Mouse (Mus musculus) kidney, postnatal 0 days (tissue): ENCODE results near the gene Pip4k2a. TPM values are rescaled to one million over a fixed set of nuclear protein-coding genes. Genes with fewer than 3 reads are reported as not detected.

Source experiments
- ATAC-seq: fragments of 200-750 bp; cut with Nextera tagmentation; replicated peaks from 2 replicates; pipeline ENCODE4 v1.8.0; 2017; ENCODE audit warnings: low read depth, moderate number of reproducible peaks, moderate TSS enrichment, moderate library complexity; ENCODE audit not compliant: low FRiP score
- DNase-seq: peaks from one replicate; pipeline ENCODE4 v3.0.0-alpha.2; 2016; ENCODE audit warnings: low spot score
- H3K27ac ChIP-seq: fragments of 300-500 bp; sonication (generic); 2 replicates; pipeline ENCODE4 v1.5.1; 2014; ENCODE audit warnings: mild to moderate bottlenecking
- H3K27me3 ChIP-seq: fragments of 300-500 bp; sonication (generic); 2 replicates; pipeline ENCODE4 v1.6.1; 2014; ENCODE audit warnings: low read length, mixed read lengths; ENCODE audit not compliant: insufficient read depth
- H3K36me3 ChIP-seq: fragments of 300-500 bp; sonication (generic); 2 replicates; pipeline ENCODE4 v1.6.1; 2014; ENCODE audit warnings: low read length, mixed read lengths; ENCODE audit not compliant: insufficient read depth
- H3K4me1 ChIP-seq: fragments of 300-500 bp; sonication (generic); replicated peaks from 2 replicates; pipeline ENCODE4 v1.6.1; 2014; ENCODE audit warnings: antibody characterized with exemption, low read length, mixed read lengths; ENCODE audit not compliant: insufficient read depth
- H3K4me2 ChIP-seq: fragments of 300-500 bp; sonication (generic); 2 replicates; pipeline ENCODE4 v1.6.1; 2014; ENCODE audit warnings: mild to moderate bottlenecking, low read length, moderate library complexity, mixed read lengths
- H3K4me3 ChIP-seq: fragments of 300-500 bp; sonication (generic); replicated peaks from 2 replicates; pipeline ENCODE4 v1.5.1; 2014; ENCODE audit warnings: low read depth, low read length
- H3K9ac ChIP-seq: fragments of 300-500 bp; sonication (generic); 2 replicates; pipeline ENCODE4 v1.6.1; 2014; ENCODE audit warnings: low read depth, low read length
- H3K9me3 ChIP-seq: fragments of 300-500 bp; sonication (generic); replicated peaks from 2 replicates; pipeline ENCODE4 v1.6.1; 2016; ENCODE audit warnings: low read length, inconsistent platforms, mixed read lengths
- CTCF ChIP-seq: IDR thresholded peaks from 2 replicates; pipeline ENCODE4 v1.5.1; 2016; ENCODE audit warnings: antibody characterized with exemption, low read depth, mild to moderate bottlenecking, moderate library complexity
- WGBS: fragments of 180-500 bp; shearing (Covaris S2); extraction: QIAGEN DNeasy Blood & Tissue Kit; methylation state at CpG from one replicate; pipeline ENCODE4 v1.1.7; 2014; 5-methylcytosine and 5-hydroxymethylcytosine counted together
- polyA plus RNA-seq: library from polyadenylated mRNA; unstranded; fragments of >200 nt; fragmentation: Nextera tagmentation; extraction: Ambion mirVana; gene quantifications from 2 replicates; pipeline ENCODE4 v1.2.1, GENCODE M21; 2015

Pip4k2a gene
- polyA plus RNA-seq, 1 experiment from 2014 or later = 8.7 TPM

- DNase-seq = no peak
- H3K9ac ChIP-seq = no peak overlapping the region
- no peak overlapping the region for H3K27ac ChIP-seq
- no peaks in the 10 kb centered on the region for H3K9me3 ChIP-seq
- H3K4me1 ChIP-seq = peaks cover 8% of the 10 kb centered on the region
- 78% methylated on average over 8 of the region's 8 CpGs for WGBS
- no peaks in the 10 kb centered on the region for H3K36me3 ChIP-seq
- no peak for ATAC-seq
- no peak overlapping the region for H3K4me2 ChIP-seq
- H3K4me3 ChIP-seq = no peak overlapping the region
- no peak for TF ChIP-seq CTCF
- peaks cover 39% of the 10 kb centered on the region for H3K27me3 ChIP-seq
Measured at GRCm38 (mm10) chr2:18797776-18798175, 200.2 kb downstream of the Pip4k2a start.

DNA sequence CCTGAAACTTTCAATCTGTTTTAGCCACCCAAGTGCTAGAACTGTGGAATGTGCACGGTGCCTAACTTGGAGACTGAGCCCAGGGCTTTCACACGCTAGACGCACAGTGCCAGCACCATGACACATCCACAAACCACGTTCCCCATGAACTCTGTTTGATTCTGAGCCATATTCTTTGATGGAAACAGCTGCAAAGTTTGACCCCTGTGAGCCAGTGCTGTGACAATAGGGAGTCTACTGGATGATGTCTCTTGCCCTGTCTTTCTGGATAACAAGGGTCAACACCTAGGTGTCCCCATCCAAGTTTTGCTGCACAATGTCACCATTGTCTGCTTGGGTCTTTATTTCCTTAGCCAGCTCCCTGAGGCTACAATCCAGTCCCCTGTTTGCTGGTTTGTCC, 203.7 kb downstream of the Pip4k2a start:
- no peaks in the 10 kb centered on the region for H3K4me1 ChIP-seq
- H3K36me3 ChIP-seq = no peaks in the 10 kb centered on the region
- DNase-seq (no peak), ATAC-seq (no peak)
- H3K9ac ChIP-seq = no peak overlapping the region
- H3K27me3 ChIP-seq = peaks cover 15% of the 10 kb centered on the region
- H3K4me2 ChIP-seq = no peak overlapping the region
- no peak overlapping the region for H3K4me3 ChIP-seq
- 73% methylated on average over 4 of the region's 4 CpGs for WGBS
- TF ChIP-seq CTCF = no peak
- H3K27ac ChIP-seq = no peak overlapping the region
- no peaks in the 10 kb centered on the region for H3K9me3 ChIP-seq

Other genes starting within 250 kb of the Pip4k2a start
- gene 4930426L09Rik, start 217 bp upstream of the Pip4k2a start, polyA plus RNA-seq = 0.43 and 0.54 TPM in 2 replicates
- 0.26 and 0.34 TPM in 2 replicates for gene Armc3, start 201.2 kb upstream of the Pip4k2a start, polyA plus RNA-seq